In genomic region chr3:107740578-107741207, GRCm38 (mm10) we compare ENCODE assay signal across 8 mouse cellular contexts. TPM values are rescaled to one million over a fixed set of nuclear protein-coding genes. Genes with fewer than 3 reads are reported as not detected.
DNase-seq lines count a peak whose midpoint lies in the region; ATAC-seq lines count a peak whose summit lies in the region.

No protein-coding gene starts in this region.

- no peak overlapping the region for H3K4me3 ChIP-seq in hindbrain, embryonic 10.5 days
- H3K4me3 ChIP-seq in limb, embryonic 13.5 days, result no peak overlapping the region
- no peak overlapping the region for H3K4me3 ChIP-seq in neural tube, embryonic 14.5 days (ENCODE audit: low read depth, low read length)

- peak; percentile 63 for DNase-seq in adrenal gland, adult 2 months
- no peak for DNase-seq in adrenal gland, adult 8-10 months
- peak; percentile 44 for DNase-seq in adrenal gland, postnatal 25 days
- peak; percentile 86 for DNase-seq in forelimb bud, embryonic 11.5 days (ENCODE audit: low read depth, low spot score)
- DNase-seq in hindbrain, embryonic 10.5 days (ENCODE audit: low spot score), result peak; percentile 86
- no peak for DNase-seq in natural killer cell, adult 2 months (ENCODE audit: low spot score in 2 of 2)

- H3K36me3 ChIP-seq in hindbrain, embryonic 10.5 days, result peaks cover 16% of the 10 kb centered on the region
- peaks cover 25% of the 10 kb centered on the region for H3K36me3 ChIP-seq in limb, embryonic 13.5 days
- no peaks in the 10 kb centered on the region for H3K36me3 ChIP-seq in neural tube, embryonic 14.5 days (ENCODE audit: control insufficient read depth, insufficient read depth, low read length)

- H3K27me3 ChIP-seq in hindbrain, embryonic 10.5 days (ENCODE audit: insufficient read depth, poor library complexity, severe bottlenecking), result no peaks in the 10 kb centered on the region
- no peaks in the 10 kb centered on the region for H3K27me3 ChIP-seq in limb, embryonic 13.5 days
- H3K27me3 ChIP-seq in neural tube, embryonic 14.5 days (ENCODE audit: control insufficient read depth, insufficient read depth, low read length), result no peaks in the 10 kb centered on the region

- whole genome bisulfite sequencing in hindbrain, embryonic 10.5 days, result 8% methylated on average over 6 of the region's 6 CpGs
- 7% methylated on average over 6 of the region's 6 CpGs for WGBS in limb, embryonic 13.5 days
- WGBS in neural tube, embryonic 14.5 days, result 9% methylated on average over 6 of the region's 6 CpGs

- ATAC-seq in limb, embryonic 13.5 days (ENCODE audit: low FRiP score, low read depth), result peak; percentile 84
- ATAC-seq in neural tube, embryonic 14.5 days (ENCODE audit: low read depth), result peak; percentile 71; the same call in 1 of the 2 replicates

- peak overlapping the region; percentile 86 for H3K27ac ChIP-seq in hindbrain, embryonic 10.5 days
- H3K27ac ChIP-seq in limb, embryonic 13.5 days, result peak overlapping the region; percentile 72
- H3K27ac ChIP-seq in neural tube, embryonic 14.5 days (ENCODE audit: low read depth, low read length), result peak overlapping the region; percentile 46; the same call in 1 of the 2 replicates

- H3K9ac ChIP-seq in limb, embryonic 13.5 days, result peak overlapping the region; percentile 36; the same call in 1 of the 2 replicates
- H3K9ac ChIP-seq in neural tube, embryonic 14.5 days (replicated peaks; ENCODE audit: low read depth, low read length), result no peak overlapping the region

- H3K4me2 ChIP-seq in limb, embryonic 13.5 days (replicated peaks), result 0 out of 2 replicates have a peak overlapping the region, but pooled peaks have one; percentile 25
- no peak overlapping the region for H3K4me2 ChIP-seq in neural tube, embryonic 14.5 days (ENCODE audit: low read depth, low read length)

- H3K9me3 ChIP-seq in hindbrain, embryonic 10.5 days, result no peaks in the 10 kb centered on the region
- H3K9me3 ChIP-seq in limb, embryonic 13.5 days, result no peaks in the 10 kb centered on the region
- H3K9me3 ChIP-seq in neural tube, embryonic 14.5 days (ENCODE audit: control insufficient read depth, low read length), result no peaks in the 10 kb centered on the region

- peaks cover 49% of the 10 kb centered on the region for H3K4me1 ChIP-seq in hindbrain, embryonic 10.5 days (replicated peaks)
- peaks cover 54% of the 10 kb centered on the region for H3K4me1 ChIP-seq in limb, embryonic 13.5 days
- H3K4me1 ChIP-seq in neural tube, embryonic 14.5 days (ENCODE audit: control insufficient read depth, insufficient read depth, low read length), result peaks cover 12% of the 10 kb centered on the region; the same call in 1 of the 2 replicates

RNA-seq across cellular contexts. Expression of gene Csf1, which starts 19.6 kb away (rescaled TPM):
- 10 to 100 TPM; 16.5 to 25.2 TPM for total RNA-seq in adrenal gland, adult 2 months (2021)
- polyA plus RNA-seq in adrenal gland, adult 2 months (2012; rRNA removed), result 21.1 and 23.4 TPM in 2 replicates
- 10 to 100 TPM; 14.8 to 29.7 (median 23.0) TPM for total RNA-seq in adrenal gland, adult 8-10 months (2022)
- 14.7 and 15.1 TPM in 2 replicates for total RNA-seq in adrenal gland, postnatal 25 days (2021)
- polyA plus RNA-seq in hindbrain, embryonic 10.5 days (2016; fragmentation: Nextera tagmentation; extraction: Ambion mirVana), result 7.2 TPM in 2 replicates
- 8.8 and 10.2 TPM in 2 replicates for polyA plus RNA-seq in limb, embryonic 13.5 days (2015; fragmentation: Nextera tagmentation; extraction: Ambion mirVana)
- polyA plus RNA-seq in neural tube, embryonic 14.5 days (2014; fragmentation: Nextera tagmentation; extraction: Ambion mirVana), result 6.3 and 9.3 TPM in 2 replicates

RNA-seq across cellular contexts. Expression of gene Ahcyl1, which starts 44.3 kb away (rescaled TPM):
- 100 to 1,000 TPM; 218 to 230 TPM for total RNA-seq in adrenal gland, adult 2 months (2021)
- polyA plus RNA-seq in adrenal gland, adult 2 months (2012; rRNA removed), result 33.9 and 37.0 TPM in 2 replicates
- total RNA-seq in adrenal gland, adult 8-10 months (2022), result 100 to 1,000 TPM; 213 to 241 (median 234) TPM
- 211 and 235 TPM in 2 replicates for total RNA-seq in adrenal gland, postnatal 25 days (2021)
- 86.7 and 90.7 TPM in 2 replicates for polyA plus RNA-seq in hindbrain, embryonic 10.5 days (2016; fragmentation: Nextera tagmentation; extraction: Ambion mirVana)
- 83.6 and 86.4 TPM in 2 replicates for polyA plus RNA-seq in limb, embryonic 13.5 days (2015; fragmentation: Nextera tagmentation; extraction: Ambion mirVana)
- 137 and 142 TPM in 2 replicates for polyA plus RNA-seq in neural tube, embryonic 14.5 days (2014; fragmentation: Nextera tagmentation; extraction: Ambion mirVana)

Comparison
In these comparisons a context has a peak if more than half of its experiments do, and no peak if none do; other contexts are left out.
1. DNase-seq: peak in adrenal gland, adult 2 months (single experiment), adrenal gland, postnatal 25 days (single experiment), forelimb bud, embryonic 11.5 days (single experiment) and hindbrain, embryonic 10.5 days (single experiment); none in adrenal gland, adult 8-10 months (single experiment) and natural killer cell, adult 2 months (0 of 2).
2. Peak in every context shown above with its lines, with median percentiles within 50 percentile points of each other: H3K27ac ChIP-seq.